8 mouse cellular contexts compared by ENCODE assay signal in genomic region chr4:22497221-22498101, GRCm38 (mm10). TPM values are rescaled to one million over a fixed set of nuclear protein-coding genes. Genes with fewer than 3 reads are reported as not detected.
DNase-seq lines count a peak whose midpoint lies in the region; ATAC-seq and TF ChIP-seq lines count a peak whose summit lies in the region.

No protein-coding gene starts in this region.

- H3K79me2 ChIP-seq in heart, adult 2 months (replicated peaks; ENCODE audit: control insufficient read depth, insufficient read depth, low read length), result no peaks in the 10 kb centered on the region

- no peak overlapping the region for H3K9ac ChIP-seq in heart, adult 2 months (ENCODE audit: low read depth, low read length)
- H3K9ac ChIP-seq in liver, embryonic 12.5 days, result no peak overlapping the region

- ATAC-seq in liver, embryonic 12.5 days, result peak; percentile 42; the same call in 1 of the 2 replicates
- ATAC-seq in megakaryocyte progenitor cell, adult 5-6 weeks (replicated peaks; ENCODE audit: poor library complexity), result no peak

- no peak overlapping the region for H3K4me3 ChIP-seq in heart, adult 2 months
- H3K4me3 ChIP-seq in liver, embryonic 12.5 days, result peak overlapping the region; percentile 19; the same call in 1 of the 2 replicates

- H3K4me2 ChIP-seq in liver, embryonic 12.5 days, result peak overlapping the region; percentile 49

- no peak for TF ChIP-seq POLR2A in heart, adult 2 months (IDR thresholded peaks at IDR 0.05; ENCODE audit: insufficient read depth, low read depth, low read length)

- peaks cover 19% of the 10 kb centered on the region for H3K27me3 ChIP-seq in heart, adult 2 months (ENCODE audit: control insufficient read depth, insufficient read depth, low read length)
- H3K27me3 ChIP-seq in liver, embryonic 12.5 days (replicated peaks), result peaks cover 80% of the 10 kb centered on the region

- intact Hi-C loops in heart, adult 2 months (cut with DNase I), result no loop called here

- H3K27ac ChIP-seq in heart, adult 2 months, result no peak overlapping the region
- H3K27ac ChIP-seq in liver, embryonic 12.5 days, result no peak overlapping the region

- no peak for TF ChIP-seq CTCF in heart, adult 2 months (IDR thresholded peaks at IDR 0.05)

- H3K9me3 ChIP-seq in liver, embryonic 12.5 days (replicated peaks), result no peaks in the 10 kb centered on the region

- peak; percentile 86 for DNase-seq in heart, adult 11 months
- no peak for DNase-seq in heart, adult 2 months
- DNase-seq in ZHBTc4 (ENCODE audit: low read depth, low spot score), result peak; percentile 44
- peak; percentile 51 to 59 for DNase-seq in frontal cortex, postnatal 36 days (ENCODE audit: low spot score in 2 of 2)
- DNase-seq in right cerebral cortex, postnatal 14 days, result peak; percentile 38
- no peak for DNase-seq in urinary bladder, adult 2 months (ENCODE audit: low spot score)

- no peaks in the 10 kb centered on the region for H3K36me3 ChIP-seq in heart, adult 2 months (ENCODE audit: control insufficient read depth, insufficient read depth, low read length)
- H3K36me3 ChIP-seq in liver, embryonic 12.5 days, result no peaks in the 10 kb centered on the region

- TF ChIP-seq EP300 in heart, adult 2 months (IDR thresholded peaks at IDR 0.05; ENCODE audit: insufficient read depth, low read depth, low read length), result no peak

- 3% methylated on average over 34 of the region's 34 CpGs for WGBS in heart, adult 2 months
- 2% methylated on average over 34 of the region's 34 CpGs for WGBS in liver, embryonic 12.5 days (ENCODE audit: insufficient replicate concordance)

- no peaks in the 10 kb centered on the region for H3K4me1 ChIP-seq in heart, adult 2 months (ENCODE audit: control insufficient read depth, insufficient read depth, low read length)
- no peaks in the 10 kb centered on the region for H3K4me1 ChIP-seq in liver, embryonic 12.5 days

RNA-seq across cellular contexts. Expression of gene Pou3f2, which starts 9.3 kb away (rescaled TPM):
- total RNA-seq in heart, adult 2 months (2021), result not detected
- polyA plus RNA-seq in heart, adult 2 months (2012; rRNA removed), result not detected in 2 replicates
- not detected in 2 replicates for polyA plus RNA-seq in liver, embryonic 12.5 days (2016; fragmentation: Nextera tagmentation; extraction: Ambion mirVana)
- total RNA-seq in megakaryocyte progenitor cell, adult 5-6 weeks (2015), result not detected in 2 replicates
- not detected in 2 replicates for total RNA-seq in megakaryocyte progenitor cell, adult 5-6 weeks (2017)
- 0.01 TPM in 2 replicates for polyA plus RNA-seq in urinary bladder, adult 2 months (2012; rRNA removed)

Comparison
In these comparisons a context has a peak if more than half of its experiments do, and no peak if none do; other contexts are left out.
1. DNase-seq: peak in heart, adult 11 months (single experiment), ZHBTc4 (single experiment), frontal cortex, postnatal 36 days (2 of 2) and right cerebral cortex, postnatal 14 days (single experiment); none in heart, adult 2 months (0 of 2) and urinary bladder, adult 2 months (single experiment).